Mouse (Mus musculus) telencephalon, adult 2 months (tissue): ENCODE data around the gene Hoxa3.

Experiments used
- DNase-seq: peaks from one replicate; pipeline ENCODE4 v3.0.0-alpha.2; 2011; ENCODE audit warnings: low read depth, low spot score

Gene Hoxa3

GRCm38 (mm10) chr6:52157466-52158275 is 55.5 kb downstream of the Hoxa3 start:
- no peak for DNase-seq

- DNase-seq: no peak
Measured at GRCm38 (mm10) chr6:52156551-52157200, 56.5 kb downstream of the Hoxa3 start.

GRCm38 (mm10) chr6:52155471-52155870 is 57.7 kb downstream of the Hoxa3 start:
- no peak for DNase-seq

- no peak for DNase-seq
Measured at GRCm38 (mm10) chr6:52154044-52154443, 59.1 kb downstream of the Hoxa3 start.

- no peak for DNase-seq
Measured at GRCm38 (mm10) chr6:52153270-52153669, 59.9 kb downstream of the Hoxa3 start.

GRCm38 (mm10) chr6:52152226-52153193 is 60.6 kb downstream of the Hoxa3 start:
- DNase-seq: no peak

- DNase-seq: no peak
Measured at GRCm38 (mm10) chr6:52151571-52151970, 61.6 kb downstream of the Hoxa3 start.

GRCm38 (mm10) chr6:52150401-52150966 is 62.7 kb downstream of the Hoxa3 start:
- no peak for DNase-seq

- no peak for DNase-seq
Measured at GRCm38 (mm10) chr6:52139115-52139514, 74.0 kb downstream of the Hoxa3 start.

- no peak for DNase-seq
Measured at GRCm38 (mm10) chr6:52138576-52138975, 74.6 kb downstream of the Hoxa3 start.

- DNase-seq: no peak
Measured at GRCm38 (mm10) chr6:52137841-52138535, 75.1 kb downstream of the Hoxa3 start.

GRCm38 (mm10) chr6:52123673-52124072 is 89.5 kb downstream of the Hoxa3 start:
- DNase-seq: no peak

GRCm38 (mm10) chr6:52121173-52121572 is 92.0 kb downstream of the Hoxa3 start:
- DNase-seq: no peak
